Mouse (Mus musculus): ENCODE measurements at regions not wholly inside any gene's neighbourhood (a gene's known extent, or its start where the extent isn't known, plus 50 kb on each side); places are given as distances from the start of the nearest gene placed in this dataset.
A peak's percentile ranks its signal among the peaks of the same experiment; 100 is the strongest.

DNA sequence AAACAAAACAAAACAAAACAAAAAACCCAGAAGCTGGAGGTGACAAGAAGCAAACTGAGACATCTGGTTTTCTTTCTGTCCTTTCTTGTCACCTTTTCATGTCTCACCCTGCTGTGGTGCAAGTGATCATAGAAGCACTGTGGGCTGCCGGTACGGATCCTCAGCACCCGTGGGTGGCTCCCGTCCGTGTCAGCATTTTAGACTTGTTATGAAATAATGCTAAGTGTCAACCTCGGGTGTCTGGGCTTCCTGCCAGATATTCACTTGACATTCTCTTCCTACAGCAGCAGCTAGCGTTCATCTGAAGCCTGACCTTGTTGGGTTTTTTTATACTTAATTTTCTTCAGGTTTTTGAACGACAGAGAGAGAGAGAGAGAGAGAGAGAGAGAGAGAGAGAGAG, 404.7 kb downstream of the Pla2g4a start:
- DNase-seq (ENCODE audit: low spot score in 2 of 2): peak in 1 of 2 experiments; percentile 18

- no peak for DNase-seq (ENCODE audit: low spot score in 2 of 2)
Measured at GRCm38 (mm10) chr1:149555355-149556007, 405.6 kb downstream of the Pla2g4a start.

- no peak for DNase-seq (ENCODE audit: low spot score in 2 of 2)
Measured at GRCm38 (mm10) chr1:149546076-149546475, 415.0 kb downstream of the Pla2g4a start.

DNA sequence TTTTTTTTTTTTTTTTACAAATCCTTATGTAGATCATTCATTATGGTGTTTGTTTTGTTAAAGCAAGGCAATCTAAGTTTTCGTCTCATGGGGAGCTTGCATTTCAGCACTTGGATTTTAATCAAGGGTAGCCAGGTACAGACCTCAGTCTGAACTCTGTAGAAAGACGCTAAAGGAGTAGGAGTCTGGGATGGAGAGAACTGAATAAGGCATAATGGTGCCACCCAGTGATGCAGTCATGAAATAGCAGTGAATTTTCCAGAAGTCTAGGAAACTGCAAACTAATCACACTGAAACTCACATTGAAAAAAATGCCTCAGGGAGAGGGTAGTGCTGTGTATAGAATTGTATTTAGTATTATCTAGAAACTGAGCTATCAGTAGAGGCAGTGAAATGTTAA, 419.7 kb downstream of the Pla2g4a start:
- no peak for DNase-seq (ENCODE audit: low spot score in 2 of 2)

DNA sequence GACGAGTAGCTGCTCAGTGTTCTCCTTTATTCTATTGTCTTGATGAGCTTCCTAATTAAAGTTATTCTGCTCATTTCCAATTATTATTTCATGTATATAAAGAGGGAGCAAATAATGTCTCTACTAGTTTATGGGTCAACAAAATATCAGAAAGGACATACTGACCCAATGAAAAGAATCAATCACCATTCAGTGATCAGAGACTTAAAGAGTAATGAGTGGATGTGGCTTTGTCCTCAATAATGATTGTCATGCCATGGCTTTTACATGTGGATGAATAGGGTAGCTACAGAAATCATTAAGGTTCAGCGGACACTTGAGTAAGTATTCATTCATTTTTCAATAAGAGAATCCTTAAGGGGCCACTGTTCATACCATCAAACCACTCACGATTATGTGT, 427.4 kb downstream of the Pla2g4a start:
- DNase-seq (ENCODE audit: low spot score in 2 of 2): no peak

All from urinary bladder, postnatal 36 days (tissue).